Mouse (Mus musculus) thymus, postnatal 4 days (tissue): ENCODE measurements around the gene Pgbd1.
"Not testable (repeated sequence)": the region's sequence is repeated elsewhere in the genome, so short reads cannot be mapped to it uniquely, and the experiment has no call there.

Source experiments
- DNase-seq: peaks from one replicate; pipeline ENCODE4 v3.0.0; 2021

The Pgbd1 gene

GRCm38 (mm10) chr13:21440503-21441206 is at the start of gene Pgbd1:
Pgbd1 (minus strand) TSS chr13:21441058.
- peak; percentile 74 for DNase-seq

- DNase-seq, result no peak
Observed at GRCm38 (mm10) chr13:21486881-21487280, 46.0 kb upstream of the Pgbd1 start.

GRCm38 (mm10) chr13:21478759-21479670 is 38.2 kb upstream of the Pgbd1 start, which contains the start of the genes Zkscan4 and Gm10065:
Zkscan4 (plus strand) TSS chr13:21478907.
Gm10065 (minus strand) TSS chr13:21479441.
- DNase-seq, result peak; percentile 38

- DNase-seq, result no peak
Observed at GRCm38 (mm10) chr13:21472427-21472826, 31.6 kb upstream of the Pgbd1 start.

- no peak for DNase-seq
Observed at GRCm38 (mm10) chr13:21469097-21469496, 28.2 kb upstream of the Pgbd1 start.

GRCm38 (mm10) chr13:21468061-21469019 is 27.5 kb upstream of the Pgbd1 start, which contains the start of gene Nkapl:
Nkapl (minus strand) TSS chr13:21468509.
- peak; percentile 54 for DNase-seq

DNA sequence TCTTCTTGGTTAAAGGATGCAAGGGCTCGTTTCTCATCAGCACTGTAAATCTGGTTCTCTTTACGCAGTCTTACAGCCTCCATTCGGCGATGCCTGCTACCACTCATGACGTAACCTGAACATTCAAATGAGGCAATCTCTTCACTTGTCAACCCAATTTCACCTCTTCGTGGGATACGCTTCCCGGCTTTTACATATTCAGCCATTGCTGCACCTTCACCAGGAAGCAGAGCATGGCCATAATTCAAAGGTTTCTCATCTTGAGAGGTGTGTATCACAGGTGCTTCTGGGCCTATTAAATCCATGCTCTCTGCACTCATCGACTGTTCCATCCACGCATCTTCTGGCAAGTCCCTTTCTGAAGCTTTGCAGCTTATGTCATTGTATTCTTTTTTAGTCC is 26.5 kb upstream of the Pgbd1 start:
- DNase-seq, result no peak

- not testable (repeated sequence) for DNase-seq
Observed at GRCm38 (mm10) chr13:21462516-21462915, 21.7 kb upstream of the Pgbd1 start.

GRCm38 (mm10) chr13:21456347-21456746 is 15.5 kb upstream of the Pgbd1 start:
- no peak for DNase-seq

DNA sequence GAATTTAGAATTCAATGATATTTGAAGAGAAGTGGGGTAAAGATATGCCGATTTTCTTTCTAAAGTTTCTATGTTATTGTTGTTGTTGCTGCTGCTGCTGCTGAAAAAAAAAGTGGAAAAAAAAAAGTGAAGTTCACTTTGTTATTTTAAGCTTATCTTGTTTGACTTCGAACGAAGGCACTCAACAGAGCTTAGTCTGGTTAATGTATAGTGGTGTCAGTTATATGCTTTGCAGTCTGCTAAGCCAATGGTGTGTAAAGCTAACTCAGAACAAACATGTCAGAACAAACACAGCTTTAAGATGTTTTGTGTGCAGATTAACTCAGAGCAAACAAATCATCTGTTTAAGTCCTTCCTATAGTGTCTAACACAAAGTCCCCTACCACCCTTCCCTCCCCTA is 13.3 kb upstream of the Pgbd1 start:
- DNase-seq, result no peak

GRCm38 (mm10) chr13:21453449-21453848 is 12.6 kb upstream of the Pgbd1 start, which contains the start of gene Zscan26:
Zscan26 (minus strand) TSS chr13:21453730.
- peak; percentile 73 for DNase-seq

DNA sequence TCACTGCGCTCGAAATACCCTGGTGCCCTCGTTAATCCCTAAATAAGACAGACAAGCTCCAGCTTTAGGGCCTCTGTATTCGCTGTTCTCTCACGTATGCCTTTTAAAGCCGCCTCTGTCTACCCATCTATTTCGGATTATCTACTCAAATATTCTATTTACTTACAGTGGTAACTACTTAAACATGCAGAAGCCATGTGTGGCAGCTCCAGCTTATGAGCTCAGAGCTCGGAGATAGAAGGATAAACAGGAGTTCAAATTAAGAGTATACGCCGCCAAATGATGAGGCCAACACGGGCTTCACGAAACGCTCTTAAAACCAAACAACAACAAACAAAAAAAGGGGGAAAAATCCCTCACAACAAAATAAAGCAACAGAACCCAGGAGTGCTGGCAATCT is 12.2 kb upstream of the Pgbd1 start:
- DNase-seq, result no peak

GRCm38 (mm10) chr13:21447856-21448614 is 7.2 kb upstream of the Pgbd1 start:
- DNase-seq, result no peak

- DNase-seq, result no peak
Observed at GRCm38 (mm10) chr13:21446796-21447195, 5.9 kb upstream of the Pgbd1 start.

DNA sequence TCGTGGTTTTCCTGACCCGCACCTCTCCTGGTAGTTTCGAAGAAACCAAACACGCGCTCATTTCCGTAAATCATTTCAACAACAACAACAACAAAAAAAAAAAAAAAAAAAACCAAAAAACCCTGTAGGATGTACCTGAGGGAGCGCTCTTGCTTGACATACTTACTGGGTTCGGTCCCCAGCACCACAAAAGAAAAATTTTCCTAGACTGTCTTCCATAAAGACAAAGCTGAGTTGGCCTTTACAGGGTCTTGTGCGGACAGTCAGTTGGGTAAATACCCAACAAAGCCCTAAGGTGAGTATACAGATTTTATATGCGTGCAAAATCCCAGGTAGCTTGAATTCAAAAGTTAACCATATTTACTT is 332 bp upstream of the Pgbd1 start:
- DNase-seq, result no peak

DNA sequence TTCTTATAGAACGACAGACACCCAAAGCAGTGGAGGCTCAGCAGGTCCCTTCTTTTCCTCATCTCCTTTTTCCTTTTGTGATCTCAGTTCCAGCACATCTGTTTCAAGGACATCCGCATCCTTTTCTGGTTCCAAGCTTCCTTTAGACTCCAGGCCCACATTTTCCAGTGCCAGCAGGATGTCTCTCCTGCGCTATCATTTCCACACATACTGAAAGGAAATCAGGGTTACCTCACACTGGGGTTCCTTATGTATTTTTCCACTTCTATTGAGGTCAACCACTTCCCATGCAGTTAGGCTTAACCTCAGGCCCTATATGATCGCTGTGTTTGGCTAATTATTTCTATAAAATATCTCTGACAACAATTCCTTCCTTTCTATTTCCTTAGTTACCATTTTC is 5.4 kb downstream of the Pgbd1 start:
- DNase-seq, result no peak

DNA sequence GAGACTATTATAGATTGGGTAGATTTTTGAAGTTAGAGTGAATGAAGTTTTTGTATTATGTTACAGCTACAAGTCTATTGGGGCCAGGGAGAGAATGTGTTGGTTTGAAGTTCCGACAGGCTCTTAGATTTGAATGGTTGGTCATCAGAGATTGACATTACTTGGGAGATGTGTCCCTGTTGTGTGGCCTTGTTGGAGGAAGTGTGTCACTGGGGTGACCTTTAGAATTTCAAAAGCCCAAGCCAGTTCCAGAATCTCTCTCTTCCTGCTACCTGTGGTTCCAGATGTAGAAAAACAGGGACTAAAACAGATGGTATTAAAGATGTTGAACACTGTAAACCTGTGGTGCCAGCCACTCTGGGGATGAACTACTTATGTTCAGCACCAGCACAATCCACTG is 13.2 kb downstream of the Pgbd1 start:
- DNase-seq, result no peak

- no peak for DNase-seq
Observed at GRCm38 (mm10) chr13:21423301-21423700, 17.6 kb downstream of the Pgbd1 start.

- no peak for DNase-seq
Observed at GRCm38 (mm10) chr13:21418865-21419264, 22.0 kb downstream of the Pgbd1 start.

DNA sequence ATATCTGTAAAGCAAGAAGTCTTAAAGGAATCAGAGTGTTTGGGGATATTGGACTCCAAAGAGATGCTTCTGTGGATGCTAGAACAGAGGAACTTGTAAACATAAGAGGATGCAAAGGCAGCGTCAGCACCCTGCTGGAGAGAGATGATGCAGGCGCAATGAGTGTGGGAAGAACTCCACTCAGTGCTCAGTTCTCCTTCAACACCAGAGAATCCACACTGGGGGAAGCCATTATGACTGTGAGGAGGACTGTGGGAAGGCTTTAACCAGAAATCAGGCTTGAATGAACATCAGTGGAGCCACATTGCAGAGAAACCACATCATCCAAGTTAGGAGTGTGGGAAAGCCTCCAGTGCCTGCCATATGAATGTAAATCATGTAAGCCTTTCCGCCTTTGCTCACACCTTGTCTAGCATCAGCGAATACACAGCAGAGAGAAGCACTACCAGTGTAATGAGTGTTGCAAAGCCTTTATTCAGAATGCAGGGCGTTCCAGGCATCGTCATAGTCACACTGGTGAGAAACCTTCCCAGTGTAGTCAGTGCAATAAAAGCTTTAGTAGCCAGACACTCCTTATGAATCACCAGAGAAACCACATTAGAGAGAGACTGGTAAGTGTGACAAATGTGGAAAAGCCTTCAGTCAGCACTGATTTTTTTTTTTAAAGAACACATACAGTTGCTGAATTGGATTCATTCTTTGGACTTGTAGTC is 23.4 kb downstream of the Pgbd1 start:
- DNase-seq, result no peak

GRCm38 (mm10) chr13:21415750-21416149 is 25.1 kb downstream of the Pgbd1 start:
- DNase-seq, result no peak
